Mouse (Mus musculus) forebrain, postnatal 0 days (tissue): Measurements from ENCODE around the gene Rsrp1. TPM values are rescaled to one million over a fixed set of nuclear protein-coding genes. Genes with fewer than 3 reads are reported as not detected.

ENCODE experiments used
- ATAC-seq: fragments of 200-750 bp; cut with Nextera tagmentation; 2 replicates; pipeline ENCODE4 v1.8.0; 2017; ENCODE audit warnings: mild to moderate bottlenecking, moderate library complexity
- DNase-seq: peaks from one replicate; pipeline ENCODE4 v3.0.0-alpha.2; 2015
- H3K27ac ChIP-seq: fragments of 300-500 bp; sonication (generic); 2 replicates; pipeline ENCODE4 v1.5.1; 2014; ENCODE audit warnings: low read depth, mild to moderate bottlenecking, antibody characterized with exemption, low read length, moderate library complexity, mixed read lengths
- H3K27me3 ChIP-seq: fragments of 300-500 bp; sonication (generic); 2 replicates; pipeline ENCODE4 v1.6.1; 2014; ENCODE audit warnings: mild to moderate bottlenecking, low read length, mixed read lengths; ENCODE audit not compliant: insufficient read depth
- H3K36me3 ChIP-seq: fragments of 300-500 bp; sonication (generic); 2 replicates; pipeline ENCODE4 v1.6.1; 2014; ENCODE audit warnings: mild to moderate bottlenecking, moderate library complexity; ENCODE audit not compliant: insufficient read depth
- H3K4me1 ChIP-seq: fragments of 300-500 bp; sonication (generic); 2 replicates; pipeline ENCODE4 v1.6.1; 2014; ENCODE audit warnings: antibody characterized with exemption; ENCODE audit not compliant: insufficient read depth
- H3K4me2 ChIP-seq: fragments of 300-500 bp; sonication (generic); 2 replicates; pipeline ENCODE4 v1.6.1; 2014; ENCODE audit warnings: low read depth, mild to moderate bottlenecking, moderate library complexity
- H3K4me3 ChIP-seq: fragments of 300-500 bp; sonication (generic); 2 replicates; pipeline ENCODE4 v1.5.1; 2014; ENCODE audit warnings: low read depth, low read length, mixed read lengths
- H3K9ac ChIP-seq: fragments of 300-500 bp; sonication (generic); 2 replicates; pipeline ENCODE4 v1.6.1; 2014; ENCODE audit warnings: mild to moderate bottlenecking
- H3K9me3 ChIP-seq: fragments of 300-500 bp; sonication (generic); 2 replicates; pipeline ENCODE4 v1.6.1; 2016; ENCODE audit warnings: low read length
- CTCF ChIP-seq: sonication (generic); IDR thresholded peaks from 2 replicates; pipeline ENCODE4 v1.5.1; 2016; ENCODE audit warnings: antibody characterized with exemption, control low read depth, low read depth
- WGBS: fragments of 180-500 bp; shearing (Covaris S2); extraction: QIAGEN DNeasy Blood & Tissue Kit; methylation state at CpG from one replicate; pipeline ENCODE4 v1.1.7; 2014; 5-methylcytosine and 5-hydroxymethylcytosine counted together
- polyA plus RNA-seq: library from polyadenylated mRNA; unstranded; fragments of >200 nt; fragmentation: Nextera tagmentation; extraction: Ambion mirVana; gene quantifications from 2 replicates; pipeline ENCODE4 v1.2.1, GENCODE M21; 2015
- total RNA-seq: library from RNA; depleted of rRNA; stranded (reverse); fragments of >200 nt; gene quantifications from 2 replicates; pipeline ENCODE4 v1.2.3, GENCODE M21; 2014; rRNA removed

Rsrp1 gene
- total and polyA plus RNA-seq, 2 experiments from 2014 or later: 95.4 to 225 TPM

DNA sequence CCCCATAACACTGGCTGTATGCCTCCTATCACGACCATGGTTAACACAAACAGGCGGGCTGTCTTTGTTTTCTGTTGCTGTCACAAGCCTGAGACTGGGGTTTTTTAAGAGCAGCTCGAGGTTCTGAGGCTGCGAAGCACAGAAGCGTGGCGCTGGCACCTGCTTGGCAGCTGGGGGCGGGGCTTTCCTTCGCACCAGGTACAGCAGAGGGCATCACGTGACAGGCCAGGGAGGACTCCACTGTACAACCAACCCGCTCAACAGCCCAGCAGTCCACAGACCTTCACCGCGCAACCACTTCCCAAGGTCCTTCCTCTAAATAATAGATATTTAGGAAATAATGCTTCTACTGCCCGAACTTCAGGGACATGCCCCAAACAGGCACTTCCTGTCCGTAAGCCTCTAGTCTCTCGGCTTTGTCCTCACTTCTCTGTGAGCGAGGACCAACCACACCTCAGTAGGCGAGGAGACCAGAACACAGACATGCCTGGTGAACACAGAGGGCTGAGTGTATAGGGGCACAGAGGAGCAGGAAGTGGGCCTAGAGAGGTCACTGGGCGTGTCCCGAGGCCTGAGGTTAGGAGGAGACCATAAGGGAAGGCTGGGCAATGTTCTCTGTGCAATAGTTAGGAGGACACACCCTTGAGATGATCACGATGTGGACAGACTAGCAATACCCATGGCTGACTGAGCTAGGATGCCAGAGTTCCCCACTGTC is 44.7 kb downstream of the Rsrp1 start:
- H3K27ac ChIP-seq: no peak overlapping the region
- H3K4me1 ChIP-seq: no peaks in the 10 kb centered on the region
- no peaks in the 10 kb centered on the region for H3K27me3 ChIP-seq
- no peaks in the 10 kb centered on the region for H3K9me3 ChIP-seq
- 82% methylated on average over 20 of the region's 20 CpGs for WGBS
- no peak for TF ChIP-seq CTCF
- no peak overlapping the region for H3K9ac ChIP-seq
- no peak overlapping the region for H3K4me2 ChIP-seq
- ATAC-seq: no peak
- no peaks in the 10 kb centered on the region for H3K36me3 ChIP-seq
- H3K4me3 ChIP-seq: no peak overlapping the region
- no peak for DNase-seq

DNA sequence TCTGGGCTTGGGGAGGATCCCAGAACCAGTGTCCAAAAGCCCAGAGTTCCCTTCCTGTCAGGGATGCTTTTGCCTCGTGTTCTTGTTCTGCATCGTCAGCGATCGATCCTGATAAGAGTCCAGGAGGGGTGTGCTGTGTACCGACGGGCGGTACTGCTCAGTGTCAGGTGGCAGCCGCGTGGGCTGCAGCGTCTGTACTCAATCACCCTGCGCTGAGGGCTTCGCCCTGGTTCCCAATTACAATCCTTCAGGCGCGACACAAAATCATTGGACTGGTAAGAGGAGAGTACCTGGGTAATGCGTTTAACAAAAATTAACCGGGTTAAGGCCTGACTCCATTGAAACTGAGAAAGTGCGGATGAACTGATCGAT is 45.2 kb downstream of the Rsrp1 start:
- WGBS: 87% methylated on average over 18 of the region's 18 CpGs

DNA sequence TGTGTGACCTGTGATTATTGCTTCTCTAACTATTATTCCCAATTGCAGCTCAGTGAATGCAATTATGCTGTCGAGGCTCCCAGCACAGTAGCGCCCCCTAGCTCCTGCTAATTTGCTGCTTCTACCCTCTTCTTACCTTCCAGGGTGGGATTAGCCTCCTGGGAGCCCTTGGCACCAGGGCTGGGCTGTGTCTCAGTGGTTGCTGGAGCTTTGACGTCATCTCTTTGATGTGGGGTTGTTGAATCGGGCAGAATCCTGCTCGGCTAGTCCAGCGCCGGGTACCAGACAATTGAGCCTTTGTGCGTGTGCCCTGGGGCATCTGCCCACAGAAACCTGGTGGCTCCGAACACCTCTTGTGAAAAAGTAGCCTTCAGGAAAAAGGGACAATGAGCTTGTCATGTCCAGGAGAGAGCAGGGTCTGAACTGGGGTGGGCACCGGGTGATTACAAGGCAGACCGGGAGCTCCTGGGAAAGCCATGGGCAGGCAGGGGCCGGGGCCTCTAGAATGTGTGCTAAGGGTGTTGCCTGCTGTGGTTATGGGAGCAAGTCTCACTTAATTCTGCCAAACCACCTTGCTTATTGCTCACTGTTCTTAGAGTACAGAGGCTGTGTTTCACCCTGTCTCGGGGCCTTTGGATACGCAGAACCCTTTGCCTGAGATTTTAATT is 52.0 kb downstream of the Rsrp1 start:
- no peak overlapping the region for H3K4me3 ChIP-seq
- no peak overlapping the region for H3K4me2 ChIP-seq
- ATAC-seq (peak; percentile 64), DNase-seq (peak; percentile 36)
- H3K4me1 ChIP-seq: no peaks in the 10 kb centered on the region
- no peaks in the 10 kb centered on the region for H3K36me3 ChIP-seq
- 15% methylated on average over 14 of the region's 14 CpGs for WGBS
- H3K27me3 ChIP-seq: no peaks in the 10 kb centered on the region
- H3K9me3 ChIP-seq: no peaks in the 10 kb centered on the region
- no peak overlapping the region for H3K27ac ChIP-seq
- TF ChIP-seq CTCF: peak; percentile 53
- no peak overlapping the region for H3K9ac ChIP-seq

More for the DNA sequence above, 45.2 kb downstream of the Rsrp1 start:
- Histone ChIP-seq H3K27me3 (no peaks in the 10 kb centered on the region), H3K4me1 (no peaks in the 10 kb centered on the region), H3K4me2 (no peak overlapping the region), H3K27ac (no peak overlapping the region), H3K9me3 (no peaks in the 10 kb centered on the region), H3K4me3 (no peak overlapping the region), H3K36me3 (no peaks in the 10 kb centered on the region), H3K9ac (no peak overlapping the region)
- no peak for ATAC-seq
- no peak for DNase-seq
- no peak for TF ChIP-seq CTCF

DNA sequence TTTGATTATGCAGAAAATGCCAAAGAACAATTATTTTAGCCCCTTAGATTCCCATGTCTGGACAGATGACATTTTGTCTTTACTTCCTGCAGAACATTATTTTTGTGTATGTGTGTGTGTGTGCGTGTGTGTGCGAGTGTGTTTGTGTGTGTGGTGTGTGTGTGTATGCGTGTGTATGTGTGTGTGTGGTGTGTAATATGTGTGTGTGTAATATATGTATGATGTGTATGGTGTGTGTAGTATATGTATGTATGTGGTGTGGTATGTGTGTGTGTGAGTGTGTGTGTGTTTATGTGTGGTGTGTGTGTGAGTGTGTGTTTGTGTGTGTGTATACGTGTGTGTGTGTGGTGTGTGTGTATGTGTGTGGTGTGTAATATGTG is 52.5 kb downstream of the Rsrp1 start:
- no peak overlapping the region for H3K27ac ChIP-seq
- DNase-seq (no peak), ATAC-seq (no peak)
- no peaks in the 10 kb centered on the region for H3K36me3 ChIP-seq
- WGBS: 95% methylated on average over 4 of the region's 4 CpGs
- no peak overlapping the region for H3K4me2 ChIP-seq
- H3K9ac ChIP-seq: no peak overlapping the region
- no peaks in the 10 kb centered on the region for H3K9me3 ChIP-seq
- no peaks in the 10 kb centered on the region for H3K27me3 ChIP-seq
- TF ChIP-seq CTCF: no peak
- H3K4me1 ChIP-seq: no peaks in the 10 kb centered on the region
- no peak overlapping the region for H3K4me3 ChIP-seq

Other genes with a start within 250 kb of the Rsrp1 start
- gene Man1c1, start 219.3 kb upstream of the Rsrp1 start, total RNA-seq: 8.3 and 9.9 TPM in 2 replicates
- gene Man1c1, start 219.3 kb upstream of the Rsrp1 start, polyA plus RNA-seq: 1.7 and 2.4 TPM in 2 replicates
- gene Ldlrap1, start 155.6 kb upstream of the Rsrp1 start, total RNA-seq: 1.2 and 1.7 TPM in 2 replicates
- 2.3 TPM in 2 replicates for gene Ldlrap1, start 155.6 kb upstream of the Rsrp1 start, polyA plus RNA-seq
- gene Maco1, start 70.2 kb upstream of the Rsrp1 start, total RNA-seq: 84.2 and 103 TPM in 2 replicates
- gene Maco1, start 70.2 kb upstream of the Rsrp1 start, polyA plus RNA-seq: 55.1 and 78.4 TPM in 2 replicates
- gene Rhd, start 59.1 kb upstream of the Rsrp1 start, total RNA-seq: 0.19 and 0.38 TPM in 2 replicates
- 0.14 and 0.70 TPM in 2 replicates for gene Rhd, start 59.1 kb upstream of the Rsrp1 start, polyA plus RNA-seq
- 165 and 174 TPM in 2 replicates for gene Tmem50a, start 8.6 kb upstream of the Rsrp1 start, total RNA-seq
- gene Tmem50a, start 8.6 kb upstream of the Rsrp1 start, polyA plus RNA-seq: 200 and 248 TPM in 2 replicates
- 53.3 and 64.9 TPM in 2 replicates for gene Syf2, start 7.3 kb downstream of the Rsrp1 start, total RNA-seq
- 75.0 and 84.9 TPM in 2 replicates for gene Syf2, start 7.3 kb downstream of the Rsrp1 start, polyA plus RNA-seq
- not detected in 2 replicates for gene Runx3, start 197.1 kb downstream of the Rsrp1 start, total RNA-seq
- not detected in 2 replicates for gene Runx3, start 197.1 kb downstream of the Rsrp1 start, polyA plus RNA-seq